ENCODE assay signal across 8 mouse cellular contexts in the genomic region with DNA sequence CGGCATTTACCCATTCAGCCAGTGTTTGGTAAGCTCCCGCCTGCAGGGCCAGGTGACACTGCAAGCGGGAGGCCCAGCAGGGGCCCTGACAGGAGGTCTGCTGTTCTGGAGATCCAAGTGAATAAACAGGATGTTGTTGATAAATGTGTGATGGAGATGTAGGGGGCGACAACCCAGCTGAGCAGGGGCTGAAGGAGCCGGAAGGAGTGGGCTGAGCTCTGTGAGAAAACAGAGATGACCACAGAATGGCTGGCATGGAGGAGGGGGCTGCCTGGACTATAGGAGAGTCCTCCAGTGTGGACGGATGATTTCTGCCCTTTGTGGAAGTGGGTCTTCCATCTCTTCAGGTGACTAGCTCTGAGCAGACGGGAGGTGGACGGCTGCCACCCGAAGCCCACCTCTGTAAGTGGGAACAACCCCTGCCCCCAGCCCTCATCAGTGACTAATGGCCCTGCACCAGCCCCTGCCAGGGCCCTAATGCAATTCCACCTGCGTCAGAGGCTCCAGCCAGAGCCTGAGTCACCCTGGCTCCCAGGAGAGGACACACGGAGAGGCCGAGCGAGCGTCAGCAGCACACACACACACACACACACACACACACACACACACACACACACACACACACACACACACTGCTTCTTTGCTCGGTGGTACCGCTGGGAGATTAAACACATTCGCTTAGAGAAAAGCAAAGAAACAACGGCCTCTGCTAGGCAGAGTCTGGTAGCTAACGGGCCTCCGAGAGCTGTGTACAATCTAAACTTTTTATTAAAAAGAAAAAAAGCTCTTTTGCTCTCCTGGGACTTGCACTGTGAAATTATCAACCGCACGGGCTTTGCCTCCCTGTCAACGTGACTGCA. TPM values are rescaled to one million over a fixed set of nuclear protein-coding genes. Genes with fewer than 3 reads are reported as not detected.
A peak's percentile ranks its signal among the peaks of the same experiment; 100 is the strongest.
DNase-seq lines count a peak whose midpoint lies in the region; ATAC-seq and TF ChIP-seq lines count a peak whose summit lies in the region.

No protein-coding gene starts in this region.

- peak; percentile 44 for DNase-seq in Patski (ENCODE audit: low read depth, low spot score)
- peak; percentile 68 for DNase-seq in brain, embryonic 14.5 days (ENCODE audit: low read depth)
- peak; percentile 75 for DNase-seq in gastrocnemius, postnatal 25 days
- peak; percentile 69 for DNase-seq in intestine, embryonic 14.5 days (ENCODE audit: low spot score)
- DNase-seq in liver, embryonic 14.5 days (ENCODE audit: low read depth in 3 of 3, low spot score in 3 of 3): no peak
- DNase-seq in spleen, adult 12 weeks (ENCODE audit: low spot score): no peak

- in situ Hi-C loops in Patski (cut with MboI; ENCODE audit: low pct_unique_long_range_greater_than_20kb): loop anchor here (10.0 kb wide), 1 partner anchor 285 kb away; a partner anchor contains a TSS

- peak; percentile 80 for ATAC-seq in Patski
- peak; percentile 77 for ATAC-seq in intestine, embryonic 14.5 days (replicated peaks; ENCODE audit: low FRiP score, low TSS enrichment, low read depth)
- peak; percentile 42; the same call in 1 of the 2 replicates for ATAC-seq in liver, embryonic 14.5 days (ENCODE audit: insufficient read depth)
- ATAC-seq in stomach, embryonic 15.5 days (ENCODE audit: insufficient read depth, low FRiP score, low read depth): peak; percentile 80
- no peak for ATAC-seq in erythroid progenitor cell, adult 5-6 weeks (replicated peaks; ENCODE audit: low FRiP score, poor library complexity, severe bottlenecking)

- H3K27ac ChIP-seq in intestine, embryonic 14.5 days (ENCODE audit: low read depth): peak overlapping the region; percentile 67
- H3K27ac ChIP-seq in liver, embryonic 14.5 days: no peak overlapping the region
- H3K27ac ChIP-seq in stomach, embryonic 15.5 days: peak overlapping the region; percentile 62

- CTCF ChIA-PET in Patski (lab: Charles Lee): no interaction called here

- peak overlapping the region; percentile 33 for H3K4me2 ChIP-seq in intestine, embryonic 14.5 days (ENCODE audit: low read length)
- H3K4me2 ChIP-seq in liver, embryonic 14.5 days (ENCODE audit: low read depth): no peak overlapping the region
- H3K4me2 ChIP-seq in stomach, embryonic 15.5 days: peak overlapping the region; percentile 30; the same call in 1 of the 2 replicates

- POLR2A ChIA-PET in Patski (lab: Charles Lee): no interaction called here

- H3K27me3 ChIP-seq in Patski: no peaks in the 10 kb centered on the region
- no peaks in the 10 kb centered on the region for H3K27me3 ChIP-seq in intestine, embryonic 14.5 days (replicated peaks; ENCODE audit: control insufficient read depth, insufficient read depth, low read length)
- no peaks in the 10 kb centered on the region for H3K27me3 ChIP-seq in liver, embryonic 14.5 days (ENCODE audit: control insufficient read depth, insufficient read depth, low read length)
- no peaks in the 10 kb centered on the region for H3K27me3 ChIP-seq in stomach, embryonic 15.5 days (replicated peaks)

- no peak overlapping the region for H3K4me3 ChIP-seq in intestine, embryonic 14.5 days (ENCODE audit: low read depth, low read length)
- H3K4me3 ChIP-seq in liver, embryonic 14.5 days (ENCODE audit: insufficient read depth in 1 of 2, low read depth in 2 of 2, low read length in 2 of 2): no peak overlapping the region
- no peak overlapping the region for H3K4me3 ChIP-seq in stomach, embryonic 15.5 days (replicated peaks)

- H3K4me1 ChIP-seq in intestine, embryonic 14.5 days (replicated peaks; ENCODE audit: control insufficient read depth, insufficient read depth, low read length): peaks cover 28% of the 10 kb centered on the region
- H3K4me1 ChIP-seq in liver, embryonic 14.5 days (replicated peaks; ENCODE audit: control insufficient read depth in 2 of 2, insufficient read depth in 2 of 2, low read length in 1 of 2): peaks cover 0 to 2% of the 10 kb centered on the region in 2 experiments; a peak in 1 of 4 replicates
- peaks cover 27% of the 10 kb centered on the region for H3K4me1 ChIP-seq in stomach, embryonic 15.5 days

- WGBS in intestine, embryonic 14.5 days: 10% methylated on average over 23 of the region's 23 CpGs
- 37% methylated on average over 23 of the region's 23 CpGs for WGBS in liver, embryonic 14.5 days (ENCODE audit: insufficient replicate concordance)
- 14% methylated on average over 23 of the region's 23 CpGs for WGBS in stomach, embryonic 15.5 days

- no peak for TF ChIP-seq POLR2A in brain, embryonic 14.5 days (IDR thresholded peaks at IDR 0.05; ENCODE audit: borderline replicate concordance, extremely low read depth, insufficient read depth, insufficient read length, poor library complexity, severe bottlenecking)

- H3K9ac ChIP-seq in intestine, embryonic 14.5 days (ENCODE audit: low read length): no peak overlapping the region
- no peak overlapping the region for H3K9ac ChIP-seq in liver, embryonic 14.5 days (replicated peaks)
- H3K9ac ChIP-seq in stomach, embryonic 15.5 days: no peak overlapping the region

- no peak for TF ChIP-seq CTCF in Patski (IDR thresholded peaks at IDR 0.05)
- TF ChIP-seq CTCF in brain, embryonic 14.5 days (IDR thresholded peaks at IDR 0.05; ENCODE audit: borderline replicate concordance, extremely low read depth, insufficient read depth, insufficient read length): no peak
- no peak for TF ChIP-seq CTCF in liver, embryonic 14.5 days (IDR thresholded peaks at IDR 0.05; ENCODE audit: low read depth)

- no peaks in the 10 kb centered on the region for H3K36me3 ChIP-seq in intestine, embryonic 14.5 days (ENCODE audit: control insufficient read depth, insufficient read depth, low read length)
- no peaks in the 10 kb centered on the region for H3K36me3 ChIP-seq in liver, embryonic 14.5 days (replicated peaks; ENCODE audit: control insufficient read depth, insufficient read depth, low read depth)
- H3K36me3 ChIP-seq in stomach, embryonic 15.5 days: no peaks in the 10 kb centered on the region

- no peak for TF ChIP-seq EP300 in liver, embryonic 14.5 days (IDR thresholded peaks at IDR 0.05; ENCODE audit: low read depth)

- H3K9me3 ChIP-seq in intestine, embryonic 14.5 days (ENCODE audit: control insufficient read depth, low read length): peaks cover 3% of the 10 kb centered on the region; the same call in 1 of the 2 replicates
- H3K9me3 ChIP-seq in liver, embryonic 14.5 days (ENCODE audit: control insufficient read depth, low read length): no peaks in the 10 kb centered on the region
- H3K9me3 ChIP-seq in stomach, embryonic 15.5 days: no peaks in the 10 kb centered on the region

RNA-seq across cellular contexts. Expression of a gene that starts 52.9 kb away (rescaled TPM):
- polyA plus RNA-seq in Patski (2021): 122 TPM
- polyA plus RNA-seq in brain, embryonic 14.5 days (2012; rRNA removed): 23.9 and 42.5 TPM in 2 replicates
- 100 to 1,000 TPM; 149 to 155 TPM for total RNA-seq in gastrocnemius, postnatal 25 days (2021)
- polyA plus RNA-seq in intestine, embryonic 14.5 days (2014; fragmentation: Nextera tagmentation; extraction: Ambion mirVana): 10.5 and 11.7 TPM in 2 replicates
- polyA plus RNA-seq in liver, embryonic 14.5 days (2012; rRNA removed): 3.8 and 8.3 TPM in 2 replicates
- polyA plus RNA-seq in liver, embryonic 14.5 days (2014; fragmentation: Nextera tagmentation; extraction: Ambion mirVana): 4.2 and 5.8 TPM in 2 replicates
- polyA plus RNA-seq in stomach, embryonic 15.5 days (2015; fragmentation: Nextera tagmentation; extraction: Ambion mirVana): 14.3 and 15.4 TPM in 2 replicates
- total RNA-seq in erythroid progenitor cell, adult 5-6 weeks (2015; ENCODE audit: low replicate concordance): 3.6 and 5.9 TPM in 2 replicates
- 19.5 and 21.2 TPM in 2 replicates for total RNA-seq in erythroid progenitor cell, adult 5-6 weeks (2017; ENCODE audit: low replicate concordance)

Comparison
In these comparisons a context has a peak if more than half of its experiments do, and no peak if none do; other contexts are left out.
1. DNase-seq: peak in Patski (single experiment), brain, embryonic 14.5 days (single experiment), gastrocnemius, postnatal 25 days (single experiment) and intestine, embryonic 14.5 days (single experiment); none in liver, embryonic 14.5 days (0 of 3) and spleen, adult 12 weeks (single experiment).